Mouse (Mus musculus): ENCODE measurements around the gene Mfsd11.

GRCm38 (mm10) chr11:116920746-116921145 is 68.5 kb downstream of the Mfsd11 start:
- TF ChIP-seq CTCF (IDR thresholded peaks at IDR 0.05; ENCODE audit: extremely low read depth, insufficient read depth, low read length), result no peak
- no peak for TF ChIP-seq POLR2A (IDR thresholded peaks at IDR 0.05; ENCODE audit: extremely low read depth, insufficient read depth, low read length)

Data from cortical plate, adult 2 months (tissue).